Mouse (Mus musculus): ENCODE data around the gene Rasgef1a. TPM values are rescaled to one million over a fixed set of nuclear protein-coding genes. Genes with fewer than 3 reads are reported as not detected.
A peak's percentile ranks its signal among the peaks of the same experiment; 100 is the strongest.

Gene Rasgef1a
- polyA plus RNA-seq, 1 experiment from 2014 or later, result 4.4 TPM

- WGBS, result 46% methylated on average over 10 of the region's 10 CpGs
- no peak overlapping the region for H3K27ac ChIP-seq
- H3K27me3 ChIP-seq, result no peaks in the 10 kb centered on the region
- H3K9me3 ChIP-seq, result no peaks in the 10 kb centered on the region
- no peak overlapping the region for H3K9ac ChIP-seq
- no peak for ATAC-seq (ENCODE audit: borderline replicate concordance, extremely low read depth, low FRiP score, low TSS enrichment)
- H3K36me3 ChIP-seq, result no peaks in the 10 kb centered on the region
- H3K4me1 ChIP-seq, result peaks cover 9% of the 10 kb centered on the region
- no peak overlapping the region for H3K4me2 ChIP-seq
- no peak overlapping the region for H3K4me3 ChIP-seq
Observed at GRCm38 (mm10) chr6:118078751-118079150, 67.5 kb downstream of the Rasgef1a start.

GRCm38 (mm10) chr6:118079292-118079691, 68.1 kb downstream of the Rasgef1a start:
- Histone ChIP-seq H3K36me3 (no peaks in the 10 kb centered on the region), H3K27me3 (no peaks in the 10 kb centered on the region), H3K9ac (no peak overlapping the region), H3K9me3 (no peaks in the 10 kb centered on the region), H3K4me1 (peaks cover 7% of the 10 kb centered on the region; the same call in 1 of the 2 replicates), H3K27ac (no peak overlapping the region), H3K4me3 (no peak overlapping the region), H3K4me2 (no peak overlapping the region)
- WGBS, result 65% methylated on average over 3 of the region's 3 CpGs
- no peak for ATAC-seq (ENCODE audit: borderline replicate concordance, extremely low read depth, low FRiP score, low TSS enrichment)

GRCm38 (mm10) chr6:118079762-118080465, 68.7 kb downstream of the Rasgef1a start:
- H3K4me1 ChIP-seq, result peaks cover 6% of the 10 kb centered on the region; the same call in 1 of the 2 replicates
- no peaks in the 10 kb centered on the region for H3K36me3 ChIP-seq
- H3K27ac ChIP-seq, result no peak overlapping the region
- ATAC-seq (ENCODE audit: borderline replicate concordance, extremely low read depth, low FRiP score, low TSS enrichment), result no peak
- no peaks in the 10 kb centered on the region for H3K9me3 ChIP-seq
- H3K4me3 ChIP-seq, result no peak overlapping the region
- no peak overlapping the region for H3K4me2 ChIP-seq
- no peak overlapping the region for H3K9ac ChIP-seq
- 54% methylated on average over 10 of the region's 10 CpGs for WGBS
- no peaks in the 10 kb centered on the region for H3K27me3 ChIP-seq

GRCm38 (mm10) chr6:118080711-118081110, 69.5 kb downstream of the Rasgef1a start:
- H3K4me3 ChIP-seq, result no peak overlapping the region
- H3K4me2 ChIP-seq, result no peak overlapping the region
- WGBS, result 88% methylated on average over 4 of the region's 4 CpGs
- no peaks in the 10 kb centered on the region for H3K9me3 ChIP-seq
- H3K36me3 ChIP-seq, result no peaks in the 10 kb centered on the region; the same call in 1 of the 2 replicates
- peaks cover 6% of the 10 kb centered on the region; the same call in 1 of the 2 replicates for H3K4me1 ChIP-seq
- no peak overlapping the region for H3K27ac ChIP-seq
- no peaks in the 10 kb centered on the region for H3K27me3 ChIP-seq
- H3K9ac ChIP-seq, result no peak overlapping the region
- ATAC-seq (ENCODE audit: borderline replicate concordance, extremely low read depth, low FRiP score, low TSS enrichment), result no peak

GRCm38 (mm10) chr6:118082384-118082783, 71.1 kb downstream of the Rasgef1a start:
- Histone ChIP-seq H3K4me2 (no peak overlapping the region), H3K9ac (no peak overlapping the region), H3K4me3 (no peak overlapping the region), H3K27ac (no peak overlapping the region), H3K36me3 (no peaks in the 10 kb centered on the region; the same call in 1 of the 2 replicates), H3K9me3 (no peaks in the 10 kb centered on the region), H3K4me1 (0 out of 2 replicates have a peak, but pooled peaks cover 6% of the 10 kb centered on the region), H3K27me3 (no peaks in the 10 kb centered on the region)
- 76% methylated on average over 3 of the region's 3 CpGs for WGBS
- ATAC-seq (ENCODE audit: borderline replicate concordance, extremely low read depth, low FRiP score, low TSS enrichment), result no peak

GRCm38 (mm10) chr6:118083608-118084007, 72.4 kb downstream of the Rasgef1a start:
- Histone ChIP-seq H3K4me2 (no peak overlapping the region), H3K4me3 (no peak overlapping the region), H3K36me3 (no peaks in the 10 kb centered on the region; the same call in 1 of the 2 replicates), H3K4me1 (0 out of 2 replicates have a peak, but pooled peaks cover 6% of the 10 kb centered on the region), H3K9me3 (no peaks in the 10 kb centered on the region), H3K27ac (no peak overlapping the region), H3K9ac (no peak overlapping the region), H3K27me3 (0 out of 2 replicates have a peak, but pooled peaks cover 2% of the 10 kb centered on the region)
- ATAC-seq (ENCODE audit: borderline replicate concordance, extremely low read depth, low FRiP score, low TSS enrichment), result no peak
- 60% methylated on average over 6 of the region's 6 CpGs for WGBS

- Histone ChIP-seq H3K4me3 (no peak overlapping the region), H3K27ac (no peak overlapping the region), H3K9ac (no peak overlapping the region), H3K27me3 (0 out of 2 replicates have a peak, but pooled peaks cover 3% of the 10 kb centered on the region), H3K4me1 (0 out of 2 replicates have a peak, but pooled peaks cover 6% of the 10 kb centered on the region), H3K36me3 (no peaks in the 10 kb centered on the region; the same call in 1 of the 2 replicates), H3K4me2 (no peak overlapping the region), H3K9me3 (no peaks in the 10 kb centered on the region)
- ATAC-seq (ENCODE audit: borderline replicate concordance, extremely low read depth, low FRiP score, low TSS enrichment), result no peak
- WGBS, result 89% methylated on average over 8 of the region's 8 CpGs
Observed at GRCm38 (mm10) chr6:118084596-118084995, 73.4 kb downstream of the Rasgef1a start.

GRCm38 (mm10) chr6:118087955-118088354, 76.7 kb downstream of the Rasgef1a start:
- Histone ChIP-seq H3K4me1 (0 out of 2 replicates have a peak, but pooled peaks cover 6% of the 10 kb centered on the region), H3K27me3 (0 out of 2 replicates have a peak, but pooled peaks cover 3% of the 10 kb centered on the region), H3K4me3 (no peak overlapping the region), H3K9ac (no peak overlapping the region), H3K9me3 (no peaks in the 10 kb centered on the region), H3K27ac (no peak overlapping the region), H3K4me2 (no peak overlapping the region), H3K36me3 (no peaks in the 10 kb centered on the region; the same call in 1 of the 2 replicates)
- WGBS, result 50% methylated on average over 8 of the region's 8 CpGs
- no peak for ATAC-seq (ENCODE audit: borderline replicate concordance, extremely low read depth, low FRiP score, low TSS enrichment)

- 80% methylated on average over 17 of the region's 17 CpGs for WGBS
- Histone ChIP-seq H3K27me3 (0 out of 2 replicates have a peak, but pooled peaks cover 3% of the 10 kb centered on the region), H3K4me3 (no peak overlapping the region), H3K9ac (no peak overlapping the region), H3K4me2 (no peak overlapping the region), H3K27ac (no peak overlapping the region), H3K36me3 (no peaks in the 10 kb centered on the region; the same call in 1 of the 2 replicates), H3K9me3 (no peaks in the 10 kb centered on the region), H3K4me1 (0 out of 2 replicates have a peak, but pooled peaks cover 6% of the 10 kb centered on the region)
- ATAC-seq (ENCODE audit: borderline replicate concordance, extremely low read depth, low FRiP score, low TSS enrichment), result no peak
Observed at GRCm38 (mm10) chr6:118088750-118089440, 77.7 kb downstream of the Rasgef1a start.

GRCm38 (mm10) chr6:118090827-118091226, 79.6 kb downstream of the Rasgef1a start:
- H3K4me2 ChIP-seq, result no peak overlapping the region
- H3K27me3 ChIP-seq, result 0 out of 2 replicates have a peak, but pooled peaks cover 3% of the 10 kb centered on the region
- no peaks in the 10 kb centered on the region for H3K4me1 ChIP-seq
- H3K36me3 ChIP-seq, result no peaks in the 10 kb centered on the region; the same call in 1 of the 2 replicates
- H3K9ac ChIP-seq, result no peak overlapping the region
- ATAC-seq (ENCODE audit: borderline replicate concordance, extremely low read depth, low FRiP score, low TSS enrichment), result no peak
- no peaks in the 10 kb centered on the region for H3K9me3 ChIP-seq
- no peak overlapping the region for H3K4me3 ChIP-seq
- 71% methylated on average over 9 of the region's 9 CpGs for WGBS
- no peak overlapping the region for H3K27ac ChIP-seq

GRCm38 (mm10) chr6:118097765-118098365, 86.6 kb downstream of the Rasgef1a start:
- H3K36me3 ChIP-seq, result no peaks in the 10 kb centered on the region
- H3K4me1 ChIP-seq, result peaks cover 5% of the 10 kb centered on the region; the same call in 1 of the 2 replicates
- peak overlapping the region; percentile 65 for H3K27ac ChIP-seq
- H3K4me3 ChIP-seq, result no peak overlapping the region
- H3K4me2 ChIP-seq, result no peak overlapping the region
- H3K9ac ChIP-seq, result no peak overlapping the region
- H3K9me3 ChIP-seq, result no peaks in the 10 kb centered on the region
- WGBS, result 44% methylated on average over 8 of the region's 8 CpGs
- H3K27me3 ChIP-seq, result no peaks in the 10 kb centered on the region
- ATAC-seq (ENCODE audit: borderline replicate concordance, extremely low read depth, low FRiP score, low TSS enrichment), result peak; percentile 54; the same call in 1 of the 2 replicates

Measured in lung, embryonic 15.5 days (tissue).